In the genomic region with DNA sequence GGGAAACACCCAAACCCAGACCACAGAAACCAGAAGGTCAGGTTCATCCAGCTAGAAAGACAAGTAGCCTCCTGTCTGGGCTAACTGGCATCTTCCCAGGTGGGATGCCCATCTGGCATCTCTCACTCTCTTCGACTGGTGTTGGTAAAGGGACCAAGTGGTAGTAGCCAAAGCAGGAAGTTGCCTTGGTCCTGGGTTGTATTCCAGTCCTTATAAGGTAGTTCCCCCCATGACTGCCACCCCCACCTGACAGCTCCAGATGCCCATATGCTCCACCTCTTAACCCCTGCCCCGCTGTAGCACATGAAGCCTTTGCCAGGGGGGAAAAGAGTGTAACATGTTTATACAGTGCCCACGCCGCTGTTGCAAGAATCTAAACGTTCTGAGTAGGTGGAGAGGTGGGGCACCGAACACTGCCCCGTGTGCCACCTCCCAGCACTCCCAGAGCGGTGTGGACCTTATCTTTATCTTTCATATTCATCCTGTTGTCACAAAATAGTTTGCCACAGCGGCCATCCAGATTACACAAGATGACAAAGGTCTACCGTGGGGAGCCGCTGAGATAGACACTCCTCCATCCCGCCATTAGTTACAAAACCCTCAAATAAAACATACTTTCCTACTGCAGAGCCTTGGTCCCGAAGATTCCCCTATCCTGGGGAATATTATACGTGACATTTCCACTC, we compare ENCODE assay signal across 8 mouse cellular contexts. TPM values are rescaled to one million over a fixed set of nuclear protein-coding genes. Genes with fewer than 3 reads are reported as not detected.
DNase-seq lines count a peak whose midpoint lies in the region; ATAC-seq and TF ChIP-seq lines count a peak whose summit lies in the region.

No protein-coding gene starts in this region.

- H3K4me1 ChIP-seq in G1E (ENCODE audit: insufficient read depth, low read depth, low read length): peaks cover 39% of the 10 kb centered on the region
- H3K4me1 ChIP-seq in forebrain, embryonic 12.5 days: peaks cover 25% of the 10 kb centered on the region
- peaks cover 13% of the 10 kb centered on the region for H3K4me1 ChIP-seq in intestine, embryonic 14.5 days (replicated peaks; ENCODE audit: control insufficient read depth, insufficient read depth, low read length)
- H3K4me1 ChIP-seq in stomach, embryonic 15.5 days: peaks cover 17% of the 10 kb centered on the region

- DNase-seq in gastrocnemius, adult 18-20 months (ENCODE audit: low spot score): peak; percentile 58
- no peak for DNase-seq in gastrocnemius, postnatal 36 days
- DNase-seq in G1E (ENCODE audit: low spot score): peak; percentile 26
- peak; percentile 54 for DNase-seq in intestine, embryonic 14.5 days (ENCODE audit: low spot score)
- DNase-seq in layer of hippocampus, adult 18-20 months (ENCODE audit: low spot score in 2 of 2): no peak

- peaks cover 40% of the 10 kb centered on the region for H3K36me3 ChIP-seq in G1E (replicated peaks)
- H3K36me3 ChIP-seq in forebrain, embryonic 12.5 days (replicated peaks): peaks cover 33% of the 10 kb centered on the region
- peaks cover 31% of the 10 kb centered on the region for H3K36me3 ChIP-seq in intestine, embryonic 14.5 days (ENCODE audit: control insufficient read depth, insufficient read depth, low read length)
- peaks cover 10% of the 10 kb centered on the region for H3K36me3 ChIP-seq in stomach, embryonic 15.5 days

- H3K27me3 ChIP-seq in G1E (ENCODE audit: insufficient read depth, low read length): peaks cover 12% of the 10 kb centered on the region
- no peaks in the 10 kb centered on the region; the same call in 1 of the 2 replicates for H3K27me3 ChIP-seq in forebrain, embryonic 12.5 days
- no peaks in the 10 kb centered on the region for H3K27me3 ChIP-seq in intestine, embryonic 14.5 days (replicated peaks; ENCODE audit: control insufficient read depth, insufficient read depth, low read length)
- no peaks in the 10 kb centered on the region for H3K27me3 ChIP-seq in stomach, embryonic 15.5 days (replicated peaks)

- H3K4me3 ChIP-seq in G1E (ENCODE audit: low read depth, low read length): peak overlapping the region; percentile 87
- H3K4me3 ChIP-seq in forebrain, embryonic 12.5 days (replicated peaks): peak overlapping the region; percentile 99
- peak overlapping the region; percentile 95 for H3K4me3 ChIP-seq in intestine, embryonic 14.5 days (ENCODE audit: low read depth, low read length)
- H3K4me3 ChIP-seq in stomach, embryonic 15.5 days (replicated peaks): peak overlapping the region; percentile 93

- no peak for ATAC-seq in G1E (ENCODE audit: extremely low read depth, insufficient number of reproducible peaks, low FRiP score, poor library complexity, severe bottlenecking)
- no peak; the same call in 1 of the 2 replicates for ATAC-seq in forebrain, embryonic 12.5 days (ENCODE audit: low FRiP score)
- ATAC-seq in intestine, embryonic 14.5 days (replicated peaks; ENCODE audit: low FRiP score, low TSS enrichment, low read depth): no peak
- peak; percentile 59 for ATAC-seq in megakaryocyte, adult 5-6 weeks (ENCODE audit: poor library complexity, severe bottlenecking)
- no peak for ATAC-seq in stomach, embryonic 15.5 days (ENCODE audit: insufficient read depth, low FRiP score, low read depth)

- intact Hi-C loops in gastrocnemius, postnatal 36 days (cut with DNase I): no loop called here

- TF ChIP-seq CTCF in G1E (IDR thresholded peaks at IDR 0.05; ENCODE audit: low read depth, low read length): no peak

- peak overlapping the region; percentile 91 for H3K9ac ChIP-seq in forebrain, embryonic 12.5 days
- H3K9ac ChIP-seq in intestine, embryonic 14.5 days (ENCODE audit: low read length): peak overlapping the region; percentile 79
- peak overlapping the region; percentile 91; the same call in 1 of the 2 replicates for H3K9ac ChIP-seq in stomach, embryonic 15.5 days

- 41% methylated on average over 14 of the region's 14 CpGs for WGBS in forebrain, embryonic 12.5 days
- 11% methylated on average over 14 of the region's 14 CpGs for WGBS in intestine, embryonic 14.5 days
- WGBS in stomach, embryonic 15.5 days: 9% methylated on average over 14 of the region's 14 CpGs

- peak overlapping the region; percentile 85 for H3K4me2 ChIP-seq in forebrain, embryonic 12.5 days
- peak overlapping the region; percentile 76 for H3K4me2 ChIP-seq in intestine, embryonic 14.5 days (ENCODE audit: low read length)
- H3K4me2 ChIP-seq in stomach, embryonic 15.5 days: peak overlapping the region; percentile 80

- no peaks in the 10 kb centered on the region for H3K9me3 ChIP-seq in G1E (replicated peaks)
- no peaks in the 10 kb centered on the region for H3K9me3 ChIP-seq in forebrain, embryonic 12.5 days
- no peaks in the 10 kb centered on the region for H3K9me3 ChIP-seq in intestine, embryonic 14.5 days (ENCODE audit: control insufficient read depth, low read length)
- no peaks in the 10 kb centered on the region for H3K9me3 ChIP-seq in stomach, embryonic 15.5 days

- no peak overlapping the region for H3K27ac ChIP-seq in forebrain, embryonic 12.5 days
- no peak overlapping the region for H3K27ac ChIP-seq in intestine, embryonic 14.5 days (ENCODE audit: low read depth)
- peak overlapping the region; percentile 42; the same call in 1 of the 2 replicates for H3K27ac ChIP-seq in stomach, embryonic 15.5 days

RNA-seq across cellular contexts. Expression of gene Sun2, which starts 1.0 kb away (rescaled TPM):
- total RNA-seq in gastrocnemius, adult 18-20 months (2021): 10 to 100 TPM; 79.0 to 81.8 TPM
- total RNA-seq in gastrocnemius, postnatal 36 days (2021): 10 to 100 TPM; 76.2 to 86.8 TPM
- total RNA-seq in G1E (2014; fragmentation: Nextera tagmentation) (16.2 and 33.3 TPM in 2 replicates), G1E (2017) (24.2 and 24.4 TPM in 2 replicates)
- 30.1 and 32.3 TPM in 2 replicates for polyA plus RNA-seq in G1E (2012)
- polyA plus RNA-seq in forebrain, embryonic 12.5 days (2016; fragmentation: Nextera tagmentation; extraction: Ambion mirVana): 6.2 and 8.6 TPM in 2 replicates
- 4.6 and 5.4 TPM in 2 replicates for polyA plus RNA-seq in intestine, embryonic 14.5 days (2014; fragmentation: Nextera tagmentation; extraction: Ambion mirVana)
- total RNA-seq in megakaryocyte, adult 5-6 weeks (2015): 53.6 and 54.4 TPM in 2 replicates
- 129 and 161 TPM in 2 replicates for total RNA-seq in megakaryocyte, adult 5-6 weeks (2017)
- polyA plus RNA-seq in stomach, embryonic 15.5 days (2015; fragmentation: Nextera tagmentation; extraction: Ambion mirVana): 4.9 and 5.1 TPM in 2 replicates
- 10 to 100 TPM; 31.9 to 32.8 TPM for total RNA-seq in layer of hippocampus, adult 18-20 months (2021)

RNA-seq across cellular contexts. Expression of gene Dnal4, which starts 36.3 kb away (rescaled TPM):
- 1 to 10 TPM; 5.7 to 6.5 TPM for total RNA-seq in gastrocnemius, adult 18-20 months (2021)
- total RNA-seq in gastrocnemius, postnatal 36 days (2021): 1 to 10 TPM; 4.9 to 6.0 TPM
- total RNA-seq in G1E (2014; fragmentation: Nextera tagmentation) (15.2 and 19.5 TPM in 2 replicates), G1E (2017) (13.1 and 13.9 TPM in 2 replicates)
- 25.7 and 29.7 TPM in 2 replicates for polyA plus RNA-seq in G1E (2012)
- 76.7 and 78.3 TPM in 2 replicates for polyA plus RNA-seq in forebrain, embryonic 12.5 days (2016; fragmentation: Nextera tagmentation; extraction: Ambion mirVana)
- polyA plus RNA-seq in intestine, embryonic 14.5 days (2014; fragmentation: Nextera tagmentation; extraction: Ambion mirVana): 47.5 and 52.0 TPM in 2 replicates
- total RNA-seq in megakaryocyte, adult 5-6 weeks (2015): 13.9 and 14.1 TPM in 2 replicates
- 9.6 and 12.3 TPM in 2 replicates for total RNA-seq in megakaryocyte, adult 5-6 weeks (2017)
- 44.4 and 50.4 TPM in 2 replicates for polyA plus RNA-seq in stomach, embryonic 15.5 days (2015; fragmentation: Nextera tagmentation; extraction: Ambion mirVana)
- 10 to 100 TPM; 61.7 to 68.7 TPM for total RNA-seq in layer of hippocampus, adult 18-20 months (2021)

RNA-seq across cellular contexts. Expression of gene Gtpbp1, which starts 50.7 kb away (rescaled TPM):
- total RNA-seq in gastrocnemius, adult 18-20 months (2021): 10 to 100 TPM; 25.2 to 28.1 TPM
- total RNA-seq in gastrocnemius, postnatal 36 days (2021): 10 to 100 TPM; 22.5 to 24.2 TPM
- total RNA-seq in G1E (2014; fragmentation: Nextera tagmentation) (63.7 and 74.7 TPM in 2 replicates), G1E (2017) (54.8 and 58.6 TPM in 2 replicates)
- polyA plus RNA-seq in G1E (2012): 108 and 116 TPM in 2 replicates
- 51.5 and 55.7 TPM in 2 replicates for polyA plus RNA-seq in forebrain, embryonic 12.5 days (2016; fragmentation: Nextera tagmentation; extraction: Ambion mirVana)
- 33.1 and 35.1 TPM in 2 replicates for polyA plus RNA-seq in intestine, embryonic 14.5 days (2014; fragmentation: Nextera tagmentation; extraction: Ambion mirVana)
- 31.2 and 31.9 TPM in 2 replicates for total RNA-seq in megakaryocyte, adult 5-6 weeks (2015)
- 36.8 and 56.8 TPM in 2 replicates for total RNA-seq in megakaryocyte, adult 5-6 weeks (2017)
- polyA plus RNA-seq in stomach, embryonic 15.5 days (2015; fragmentation: Nextera tagmentation; extraction: Ambion mirVana): 28.2 and 29.3 TPM in 2 replicates
- total RNA-seq in layer of hippocampus, adult 18-20 months (2021): 10 to 100 TPM; 51.7 to 56.9 TPM

RNA-seq across cellular contexts. Expression of gene Josd1, which starts 53.6 kb away (rescaled TPM):
- total RNA-seq in gastrocnemius, adult 18-20 months (2021): 10 to 100 TPM; 13.9 to 17.6 TPM
- total RNA-seq in gastrocnemius, postnatal 36 days (2021): 10 to 100 TPM; 12.1 to 13.3 TPM
- total RNA-seq in G1E (2014; fragmentation: Nextera tagmentation) (19.1 and 23.3 TPM in 2 replicates), G1E (2017) (21.6 and 21.9 TPM in 2 replicates)
- polyA plus RNA-seq in G1E (2012): 16.7 and 22.6 TPM in 2 replicates
- polyA plus RNA-seq in forebrain, embryonic 12.5 days (2016; fragmentation: Nextera tagmentation; extraction: Ambion mirVana): 24.1 and 24.5 TPM in 2 replicates
- 13.8 and 16.1 TPM in 2 replicates for polyA plus RNA-seq in intestine, embryonic 14.5 days (2014; fragmentation: Nextera tagmentation; extraction: Ambion mirVana)
- total RNA-seq in megakaryocyte, adult 5-6 weeks (2015): 6.7 and 8.0 TPM in 2 replicates
- total RNA-seq in megakaryocyte, adult 5-6 weeks (2017): 10.7 and 13.0 TPM in 2 replicates
- 21.2 and 22.0 TPM in 2 replicates for polyA plus RNA-seq in stomach, embryonic 15.5 days (2015; fragmentation: Nextera tagmentation; extraction: Ambion mirVana)
- total RNA-seq in layer of hippocampus, adult 18-20 months (2021): 10 to 100 TPM; 49.4 TPM

Comparison
In these comparisons a context has a peak if more than half of its experiments do, and no peak if none do; other contexts are left out.
1. DNase-seq: peak in gastrocnemius, adult 18-20 months (single experiment), G1E (single experiment) and intestine, embryonic 14.5 days (single experiment); none in gastrocnemius, postnatal 36 days (0 of 2) and layer of hippocampus, adult 18-20 months (0 of 2).
2. Peak in every context shown above with its lines, with median percentiles within 50 percentile points of each other: H3K4me3 ChIP-seq, H3K4me2 ChIP-seq and H3K9ac ChIP-seq.